Mouse (Mus musculus) right cerebral cortex, postnatal 10 days (tissue): Measurements from ENCODE around the gene Nup188.

Source experiments
- DNase-seq, 2 experiments: peaks; one replicate each; pipeline ENCODE4 v3.0.0; 2021; ENCODE audit warnings: low spot score in 2 of 2

Gene Nup188

GRCm38 (mm10) chr2:30386913-30387312 lies 100.7 kb downstream of the Nup188 start:
- no peak for DNase-seq

- DNase-seq, result no peak
Measured at GRCm38 (mm10) chr2:30389000-30389399, 102.8 kb downstream of the Nup188 start.

DNA sequence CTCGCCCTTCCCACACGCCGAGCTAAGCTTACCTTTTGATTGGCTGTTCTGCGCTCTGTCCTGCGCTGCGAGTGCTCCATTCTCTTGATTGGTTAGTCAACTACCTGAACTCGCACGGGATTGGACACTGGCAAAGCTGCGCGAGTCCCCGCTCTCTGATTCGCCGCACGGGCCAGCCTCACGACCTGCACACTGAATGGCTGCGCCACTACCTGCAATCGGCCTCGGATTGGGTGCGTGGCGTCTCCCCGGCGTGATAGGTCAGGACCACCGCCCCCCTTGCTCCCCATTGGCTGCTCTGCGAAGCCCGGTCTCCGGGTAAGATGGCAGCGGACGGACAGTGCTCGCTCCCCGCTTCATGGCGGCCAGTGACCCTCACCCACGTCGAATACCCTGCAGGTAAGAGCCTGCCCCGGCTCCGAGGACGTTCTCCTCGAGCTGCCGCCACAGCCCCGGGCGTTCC lies 105.9 kb downstream of the Nup188 start, which contains the start of gene Dolpp1:
Dolpp1 (plus strand) TSS at position 141 of the 463 bp plus-strand sequence.
- peak; percentile 100 for DNase-seq

- peak; percentile 75 to 91 for DNase-seq
Measured at GRCm38 (mm10) chr2:30392577-30393369, 106.6 kb downstream of the Nup188 start.

DNA sequence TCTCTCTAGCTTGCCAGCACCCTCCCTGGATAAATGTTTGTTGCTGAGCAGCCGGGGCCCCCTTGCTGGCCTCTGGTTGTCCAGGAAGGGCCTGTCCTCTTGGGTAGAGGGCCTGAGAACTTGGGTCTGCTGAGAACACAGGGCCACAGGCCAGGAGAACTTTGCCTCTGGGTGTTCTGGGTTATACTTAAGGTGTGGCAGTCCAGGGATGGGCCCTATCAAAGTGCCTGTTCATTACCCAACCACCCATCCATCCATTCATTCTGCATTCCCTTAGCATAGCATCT lies 107.1 kb downstream of the Nup188 start:
- DNase-seq, result no peak
